Mouse (Mus musculus): ENCODE results near the gene St3gal4. TPM values are rescaled to one million over a fixed set of nuclear protein-coding genes. Genes with fewer than 3 reads are reported as not detected.

St3gal4 gene
- total and polyA plus RNA-seq, 3 experiments: 54.2 to 56.3 TPM; not detected in 1

DNA sequence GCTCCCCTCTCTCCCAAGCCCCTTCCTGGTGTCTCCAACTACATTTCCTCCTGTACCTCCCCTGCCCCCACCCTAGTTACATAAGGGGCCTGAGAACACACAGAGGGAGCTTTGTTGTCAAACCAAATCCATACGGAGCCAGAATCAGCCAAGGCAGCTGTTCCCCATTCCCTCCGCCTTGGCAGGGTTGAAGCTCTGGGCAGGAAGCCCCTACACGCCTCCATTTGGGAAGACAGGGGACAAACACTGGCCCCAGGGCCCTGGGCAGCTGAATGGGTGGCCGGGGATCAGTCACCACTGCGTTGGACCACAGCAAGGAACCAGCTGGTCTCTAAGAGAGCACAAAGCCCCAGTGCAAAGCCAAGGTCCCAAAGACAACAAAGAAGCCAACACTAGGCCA, 10.2 kb downstream of the St3gal4 start:
- Histone ChIP-seq H3K27ac (ENCODE audit: control insufficient read depth, low read depth, low read length) (no peak overlapping the region), H3K9me3 (replicated peaks; ENCODE audit: insufficient read depth, low read length) (no peaks in the 10 kb centered on the region), H3K4me1 (ENCODE audit: control insufficient read depth in 1 of 2, insufficient read depth in 2 of 2, low read length in 2 of 2) (peaks cover 12 to 29% of the 10 kb centered on the region in 2 experiments), H3K9ac (ENCODE audit: control insufficient read depth, low read depth, low read length, poor library complexity, severe bottlenecking) (no peak overlapping the region), H3K36me3 (ENCODE audit: control insufficient read depth in 1 of 2, insufficient read depth in 2 of 2, low read length in 2 of 2) (peaks cover 0 to 15% of the 10 kb centered on the region in 2 experiments; a peak in 2 of 4 replicates), H3K79me2 (ENCODE audit: control insufficient read depth, insufficient read depth, low read length, poor library complexity) (peaks cover 66% of the 10 kb centered on the region), H3K27me3 (ENCODE audit: control insufficient read depth in 1 of 2, insufficient read depth in 2 of 2, low read length in 2 of 2) (no peaks in the 10 kb centered on the region), H3K4me3 (ENCODE audit: control insufficient read depth in 1 of 2, insufficient read depth in 1 of 2, low read depth in 2 of 2, low read length in 2 of 2) (no peak overlapping the region)
- TF ChIP-seq MEF2A (IDR thresholded peaks at IDR 0.05; ENCODE audit: extremely low read depth, insufficient replicate concordance, low read depth, low read length, poor library complexity, severe bottlenecking) (no peak), POLR2AphosphoS5 (IDR thresholded peaks at IDR 0.05; ENCODE audit: borderline replicate concordance, low read depth, low read length) (no peak), TAL1 (IDR thresholded peaks at IDR 0.05; ENCODE audit: low read length) (no peak), MYB (IDR thresholded peaks at IDR 0.05; ENCODE audit: low read depth, low read length) (no peak), NRF1 (IDR thresholded peaks at IDR 0.05; ENCODE audit: insufficient read depth, low read depth, low read length, poor library complexity, severe bottlenecking) (no peak)
- DNase-seq (ENCODE audit: low read depth, low spot score): no peak

DNA sequence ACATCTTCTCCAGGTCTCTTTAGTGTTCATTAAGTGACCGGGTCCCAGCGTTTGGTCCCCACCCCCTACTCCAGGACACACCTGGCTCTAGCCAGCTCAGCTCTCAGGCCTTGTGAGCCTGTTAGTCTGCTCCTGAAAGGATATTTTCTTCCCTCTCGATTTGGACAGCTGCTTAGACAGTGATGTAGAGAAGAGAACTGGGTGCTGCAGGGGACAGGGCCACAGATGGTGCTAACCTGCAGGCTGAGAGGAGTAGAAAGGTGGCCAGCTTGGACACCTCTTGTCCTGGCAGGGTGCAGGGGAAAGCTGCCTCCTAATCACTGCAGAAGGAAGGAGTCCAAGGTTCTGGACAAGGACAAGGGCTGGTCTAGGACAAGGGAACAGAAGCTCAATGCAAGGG, 11.0 kb downstream of the St3gal4 start:
- peaks cover 0 to 12% of the 10 kb centered on the region in 2 experiments; a peak in 3 of 4 replicates for H3K36me3 ChIP-seq (ENCODE audit: control insufficient read depth in 1 of 2, insufficient read depth in 2 of 2, low read length in 2 of 2)
- TF ChIP-seq MAFK (IDR thresholded peaks at IDR 0.05; ENCODE audit: borderline replicate concordance, low read depth, low read length): no peak
- no peak overlapping the region for H3K4me3 ChIP-seq (ENCODE audit: control insufficient read depth in 1 of 2, insufficient read depth in 1 of 2, low read depth in 2 of 2, low read length in 2 of 2)
- no peaks in the 10 kb centered on the region for H3K9me3 ChIP-seq (replicated peaks; ENCODE audit: insufficient read depth, low read length)
- H3K27ac ChIP-seq (ENCODE audit: control insufficient read depth, low read depth, low read length): no peak overlapping the region
- no peak overlapping the region for H3K9ac ChIP-seq (ENCODE audit: control insufficient read depth, low read depth, low read length, poor library complexity, severe bottlenecking)
- DNase-seq (ENCODE audit: low read depth, low spot score): no peak
- H3K79me2 ChIP-seq (ENCODE audit: control insufficient read depth, insufficient read depth, low read length, poor library complexity): peaks cover 58% of the 10 kb centered on the region
- no peaks in the 10 kb centered on the region for H3K27me3 ChIP-seq (ENCODE audit: control insufficient read depth in 1 of 2, insufficient read depth in 2 of 2, low read length in 2 of 2)
- H3K4me1 ChIP-seq (ENCODE audit: control insufficient read depth in 1 of 2, insufficient read depth in 2 of 2, low read length in 2 of 2): peaks cover 12 to 29% of the 10 kb centered on the region in 2 experiments

DNA sequence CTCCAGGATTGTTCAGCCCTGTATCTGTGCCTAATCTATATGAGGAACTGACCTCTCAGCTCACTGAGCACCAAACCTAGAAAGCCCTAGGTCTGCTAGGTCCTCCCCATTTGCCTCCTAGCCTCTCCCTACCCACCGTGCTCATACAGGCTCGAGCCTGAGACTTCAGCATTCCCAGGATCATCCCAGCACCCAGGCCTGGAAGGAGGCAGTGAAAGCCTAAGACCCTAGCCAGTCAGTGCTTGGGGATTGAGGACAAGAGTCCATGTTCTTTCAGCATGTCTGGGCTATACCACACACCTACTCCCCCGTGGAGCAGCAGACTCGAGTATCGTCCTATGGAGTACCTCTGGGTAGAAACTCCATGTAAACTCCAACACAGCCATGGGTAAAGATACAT, 11.7 kb downstream of the St3gal4 start:
- H3K36me3 ChIP-seq (ENCODE audit: control insufficient read depth in 1 of 2, insufficient read depth in 2 of 2, low read length in 2 of 2): peaks cover 0 to 10% of the 10 kb centered on the region in 2 experiments; a peak in 3 of 4 replicates
- TF ChIP-seq CTCF (IDR thresholded peaks at IDR 0.05 in 2 of 3, conservative IDR thresholded peaks at IDR 0.05 in 1 of 3; ENCODE audit: control insufficient read depth in 1 of 3, insufficient read depth in 1 of 3, low read depth in 2 of 3, low read length in 3 of 3, poor library complexity in 1 of 3, severe bottlenecking in 1 of 3) (no peak), ETS1 (IDR thresholded peaks at IDR 0.05; ENCODE audit: low read depth, low read length) (no peak), USF1 (IDR thresholded peaks at IDR 0.05; ENCODE audit: low read depth, low read length) (no peak), SMC3 (IDR thresholded peaks at IDR 0.05; ENCODE audit: low read depth, low read length) (no peak), USF2 (IDR thresholded peaks at IDR 0.05; ENCODE audit: borderline replicate concordance in 1 of 2, insufficient read depth in 1 of 2, low read depth in 1 of 2, low read length in 2 of 2) (no peak), MAX (IDR thresholded peaks at IDR 0.05; ENCODE audit: low read length) (no peak), ZKSCAN1 (IDR thresholded peaks at IDR 0.05; ENCODE audit: low read depth, low read length) (no peak), MEF2A (IDR thresholded peaks at IDR 0.05; ENCODE audit: extremely low read depth, insufficient replicate concordance, low read depth, low read length, poor library complexity, severe bottlenecking) (no peak), BHLHE40 (IDR thresholded peaks at IDR 0.05; ENCODE audit: borderline replicate concordance, low read depth, low read length) (no peak), TAL1 (IDR thresholded peaks at IDR 0.05; ENCODE audit: low read length) (no peak), RCOR1 (IDR thresholded peaks at IDR 0.05; ENCODE audit: low read depth, low read length) (no peak), HCFC1 (IDR thresholded peaks at IDR 0.05; ENCODE audit: low read depth, low read length) (no peak), MAFK (IDR thresholded peaks at IDR 0.05; ENCODE audit: borderline replicate concordance, low read depth, low read length) (no peak)
- no peak overlapping the region for H3K27ac ChIP-seq (ENCODE audit: control insufficient read depth, low read depth, low read length)
- H3K79me2 ChIP-seq (ENCODE audit: control insufficient read depth, insufficient read depth, low read length, poor library complexity): peaks cover 53% of the 10 kb centered on the region
- peak; percentile 17 for DNase-seq (ENCODE audit: low read depth, low spot score)
- H3K9ac ChIP-seq (ENCODE audit: control insufficient read depth, low read depth, low read length, poor library complexity, severe bottlenecking): no peak overlapping the region
- no peak overlapping the region for H3K4me3 ChIP-seq (ENCODE audit: control insufficient read depth in 1 of 2, insufficient read depth in 1 of 2, low read depth in 2 of 2, low read length in 2 of 2)
- no peaks in the 10 kb centered on the region for H3K9me3 ChIP-seq (replicated peaks; ENCODE audit: insufficient read depth, low read length)
- peaks cover 12 to 27% of the 10 kb centered on the region in 2 experiments for H3K4me1 ChIP-seq (ENCODE audit: control insufficient read depth in 1 of 2, insufficient read depth in 2 of 2, low read length in 2 of 2)
- no peaks in the 10 kb centered on the region for H3K27me3 ChIP-seq (ENCODE audit: control insufficient read depth in 1 of 2, insufficient read depth in 2 of 2, low read length in 2 of 2)

All from MEL (cell line).